Mouse (Mus musculus) liver, embryonic 16.5 days (tissue): ENCODE measurements at regions not wholly inside any gene's neighbourhood (a gene's known extent, or its start where the extent isn't known, plus 50 kb on each side); places are given as distances from the start of the nearest gene placed in this dataset.
A peak's percentile ranks its signal among the peaks of the same experiment; 100 is the strongest.

Experiments
- ATAC-seq: fragments of 200-750 bp; cut with Nextera tagmentation; 2 replicates; pipeline ENCODE4 v1.8.0; 2017; ENCODE audit warnings: low read depth, mild to moderate bottlenecking, moderate number of reproducible peaks, moderate library complexity
- H3K27ac ChIP-seq: fragments of 300-500 bp; sonication (generic); 2 replicates; pipeline ENCODE4 v1.5.1; 2014; ENCODE audit warnings: mild to moderate bottlenecking, low read length
- H3K27me3 ChIP-seq: fragments of 300-500 bp; sonication (generic); 2 replicates; pipeline ENCODE4 v1.6.1; 2014; ENCODE audit warnings: low read depth, low read length, mixed read lengths; ENCODE audit not compliant: control insufficient read depth, insufficient read depth
- H3K36me3 ChIP-seq: fragments of 300-500 bp; sonication (generic); 2 replicates; pipeline ENCODE4 v1.6.1; 2014; ENCODE audit warnings: mild to moderate bottlenecking; ENCODE audit not compliant: control insufficient read depth, insufficient read depth
- H3K4me1 ChIP-seq: fragments of 300-500 bp; sonication (generic); 2 replicates; pipeline ENCODE4 v1.6.1; 2014; ENCODE audit warnings: low read depth, low read length, mixed read lengths; ENCODE audit not compliant: control insufficient read depth
- H3K4me2 ChIP-seq: fragments of 300-500 bp; sonication (generic); 2 replicates; pipeline ENCODE4 v1.6.1; 2014; ENCODE audit warnings: low read depth, low read length, mixed read lengths
- H3K4me3 ChIP-seq: fragments of 300-500 bp; sonication (generic); 2 replicates; pipeline ENCODE4 v1.5.1; 2014; ENCODE audit warnings: low read depth, mild to moderate bottlenecking, low read length
- H3K9ac ChIP-seq: fragments of 300-500 bp; sonication (generic); 2 replicates; pipeline ENCODE4 v1.6.1; 2014; ENCODE audit warnings: low read depth, low read length
- H3K9me3 ChIP-seq: fragments of 300-500 bp; sonication (generic); replicated peaks from 2 replicates; pipeline ENCODE4 v1.6.1; 2016; ENCODE audit warnings: low read length; ENCODE audit not compliant: control insufficient read depth
- WGBS: fragments of 180-500 bp; shearing (Covaris S2); extraction: QIAGEN DNeasy Blood & Tissue Kit; methylation state at CpG from one replicate; pipeline ENCODE4 v1.1.7; 2014; ENCODE audit not compliant: insufficient replicate concordance; 5-methylcytosine and 5-hydroxymethylcytosine counted together

GRCm38 (mm10) chr11:84729189-84729588 lies 90.1 kb downstream of the Mrm1 start:
- Histone ChIP-seq H3K27me3 (no peaks in the 10 kb centered on the region), H3K4me3 (no peak overlapping the region), H3K4me1 (peaks cover 14% of the 10 kb centered on the region), H3K36me3 (no peaks in the 10 kb centered on the region), H3K9me3 (no peaks in the 10 kb centered on the region), H3K9ac (no peak overlapping the region), H3K4me2 (no peak overlapping the region), H3K27ac (no peak overlapping the region)
- no peak for ATAC-seq
- WGBS: 13% methylated on average over 2 of the region's 2 CpGs

- 70% methylated on average over 18 of the region's 18 CpGs for WGBS
- no peak overlapping the region for H3K9ac ChIP-seq
- no peak overlapping the region for H3K4me2 ChIP-seq
- H3K27me3 ChIP-seq: no peaks in the 10 kb centered on the region
- no peak for ATAC-seq
- H3K4me1 ChIP-seq: peaks cover 26% of the 10 kb centered on the region
- H3K36me3 ChIP-seq: no peaks in the 10 kb centered on the region
- H3K9me3 ChIP-seq: no peaks in the 10 kb centered on the region
- no peak overlapping the region for H3K27ac ChIP-seq
- H3K4me3 ChIP-seq: no peak overlapping the region
Observed at GRCm38 (mm10) chr11:84725936-84726613, 93.2 kb downstream of the Mrm1 start.

- no peak overlapping the region for H3K9ac ChIP-seq
- H3K4me2 ChIP-seq: peak overlapping the region; percentile 30
- H3K27ac ChIP-seq: no peak overlapping the region
- H3K27me3 ChIP-seq: no peaks in the 10 kb centered on the region
- H3K4me1 ChIP-seq: peaks cover 26% of the 10 kb centered on the region
- 21% methylated on average over 11 of the region's 11 CpGs for WGBS
- ATAC-seq: peak; percentile 87
- no peaks in the 10 kb centered on the region for H3K36me3 ChIP-seq
- H3K9me3 ChIP-seq: no peaks in the 10 kb centered on the region
- no peak overlapping the region for H3K4me3 ChIP-seq
Observed at GRCm38 (mm10) chr11:84725177-84725792, 94.0 kb downstream of the Mrm1 start.

- no peak overlapping the region for H3K4me3 ChIP-seq
- H3K27ac ChIP-seq: no peak overlapping the region
- H3K36me3 ChIP-seq: no peaks in the 10 kb centered on the region
- no peaks in the 10 kb centered on the region for H3K27me3 ChIP-seq
- no peaks in the 10 kb centered on the region for H3K9me3 ChIP-seq
- no peak for ATAC-seq
- H3K4me1 ChIP-seq: peaks cover 26% of the 10 kb centered on the region
- WGBS: 6% methylated on average over 18 of the region's 18 CpGs
- H3K4me2 ChIP-seq: 0 out of 2 replicates have a peak overlapping the region, but pooled peaks have one; percentile 11
- H3K9ac ChIP-seq: no peak overlapping the region
Observed at GRCm38 (mm10) chr11:84724080-84724479, 95.2 kb downstream of the Mrm1 start.

DNA sequence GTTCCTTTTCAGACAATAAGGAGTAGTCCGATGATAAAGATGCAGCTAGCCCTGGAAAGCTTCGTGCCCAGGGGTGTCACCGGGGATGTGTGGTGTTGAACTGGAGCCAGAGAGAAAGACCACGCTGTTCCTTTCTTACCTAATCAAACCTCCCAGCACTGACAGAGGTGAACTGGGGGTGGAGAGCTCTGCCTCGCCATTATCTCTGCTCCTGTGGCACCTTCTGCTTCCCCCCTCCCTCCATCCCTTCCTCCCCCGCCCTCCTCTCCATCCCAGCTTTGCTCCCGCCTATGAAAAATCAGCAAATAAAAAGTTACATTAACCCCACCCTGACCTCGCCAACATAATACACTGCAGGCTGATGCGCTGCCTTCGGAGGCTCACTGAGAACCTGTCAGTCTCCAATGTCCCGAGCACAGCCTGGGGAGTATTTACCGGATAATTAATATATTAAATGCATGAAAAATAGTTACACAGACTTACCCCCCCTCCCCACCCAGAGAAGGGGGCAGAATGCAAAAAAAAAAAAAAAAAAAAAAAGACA lies 96.6 kb downstream of the Mrm1 start:
- Histone ChIP-seq H3K9me3 (no peaks in the 10 kb centered on the region), H3K4me3 (no peak overlapping the region), H3K27ac (no peak overlapping the region), H3K9ac (no peak overlapping the region), H3K36me3 (no peaks in the 10 kb centered on the region), H3K27me3 (no peaks in the 10 kb centered on the region), H3K4me1 (peaks cover 26% of the 10 kb centered on the region), H3K4me2 (no peak overlapping the region)
- WGBS: 40% methylated on average over 12 of the region's 12 CpGs
- peak; percentile 50 for ATAC-seq

- WGBS: 27% methylated on average over 3 of the region's 3 CpGs
- Histone ChIP-seq H3K4me1 (peaks cover 26% of the 10 kb centered on the region), H3K9me3 (no peaks in the 10 kb centered on the region), H3K36me3 (no peaks in the 10 kb centered on the region), H3K27ac (no peak overlapping the region), H3K9ac (no peak overlapping the region), H3K4me3 (no peak overlapping the region), H3K4me2 (no peak overlapping the region), H3K27me3 (no peaks in the 10 kb centered on the region)
- ATAC-seq: no peak
Observed at GRCm38 (mm10) chr11:84721979-84722378, 97.3 kb downstream of the Mrm1 start.

DNA sequence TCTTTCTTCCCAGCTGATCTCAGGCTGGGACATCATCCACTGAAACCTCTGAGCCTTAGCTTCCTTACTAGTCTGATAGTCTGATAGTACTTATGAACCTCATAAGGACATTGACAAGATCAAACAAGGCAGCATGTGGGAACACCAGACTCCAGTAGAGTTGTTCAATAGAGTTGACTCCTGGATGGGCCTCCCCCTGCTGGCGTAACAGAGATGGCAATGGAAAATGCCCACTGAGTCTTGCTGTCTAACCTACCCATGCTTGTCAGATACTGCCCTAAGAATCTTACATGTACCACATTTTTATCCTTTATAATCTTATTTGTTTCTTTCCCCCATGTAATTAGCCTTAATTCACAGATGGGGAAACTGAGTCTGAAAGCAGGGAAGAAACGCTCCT lies 98.2 kb downstream of the Mrm1 start:
- Histone ChIP-seq H3K9ac (no peak overlapping the region), H3K9me3 (no peaks in the 10 kb centered on the region), H3K4me3 (no peak overlapping the region), H3K4me2 (no peak overlapping the region), H3K27me3 (no peaks in the 10 kb centered on the region), H3K36me3 (no peaks in the 10 kb centered on the region), H3K27ac (no peak overlapping the region), H3K4me1 (peaks cover 26% of the 10 kb centered on the region)
- 66% methylated on average over 2 of the region's 2 CpGs for WGBS
- no peak for ATAC-seq

DNA sequence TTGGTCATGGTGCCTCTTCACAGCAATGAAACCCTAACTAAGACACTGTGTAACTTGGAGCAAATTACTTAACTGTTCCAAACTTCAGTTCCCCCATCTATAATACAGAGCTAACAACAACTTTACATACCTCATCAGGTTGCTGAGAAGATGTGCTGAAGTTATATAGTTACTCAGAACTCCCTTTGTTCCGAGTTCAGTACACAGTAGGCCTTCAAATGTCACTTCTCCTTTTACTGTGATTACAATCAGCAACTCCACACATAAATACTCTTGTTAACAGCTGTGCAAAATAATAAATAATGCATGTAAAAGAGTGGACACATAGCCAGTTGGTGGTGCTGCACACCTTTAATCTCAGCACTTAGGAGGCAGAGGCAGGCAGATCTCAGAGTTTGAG lies 99.5 kb downstream of the Mrm1 start:
- H3K4me1 ChIP-seq: peaks cover 18% of the 10 kb centered on the region
- ATAC-seq: no peak
- H3K36me3 ChIP-seq: no peaks in the 10 kb centered on the region
- H3K4me3 ChIP-seq: no peak overlapping the region
- no peaks in the 10 kb centered on the region for H3K27me3 ChIP-seq
- no peak overlapping the region for H3K9ac ChIP-seq
- H3K4me2 ChIP-seq: no peak overlapping the region
- H3K9me3 ChIP-seq: no peaks in the 10 kb centered on the region
- 66% methylated on average over 1 of the region's 1 CpGs for WGBS
- no peak overlapping the region for H3K27ac ChIP-seq

- H3K4me1 ChIP-seq: no peaks in the 10 kb centered on the region
- H3K36me3 ChIP-seq: no peaks in the 10 kb centered on the region
- no peak overlapping the region for H3K4me2 ChIP-seq
- H3K27ac ChIP-seq: no peak overlapping the region
- WGBS: 72% methylated on average over 6 of the region's 6 CpGs
- no peak overlapping the region for H3K4me3 ChIP-seq
- H3K9me3 ChIP-seq: no peaks in the 10 kb centered on the region
- no peak for ATAC-seq
- H3K27me3 ChIP-seq: peaks cover 10% of the 10 kb centered on the region
- H3K9ac ChIP-seq: no peak overlapping the region
Observed at GRCm38 (mm10) chr11:84712731-84713130, 106.6 kb downstream of the Mrm1 start.
